Mouse (Mus musculus): ENCODE results near the gene Arpc3.

Arpc3 gene

GRCm38 (mm10) chr5:122391786-122392180 lies at the start of gene Arpc3:
TSS of gene Arpc3 (plus strand) at chr5:122391878.
- DNase-seq (ENCODE audit: low spot score in 2 of 2): peak; percentile 78 to 92

GRCm38 (mm10) chr5:122342874-122343273 lies 48.8 kb upstream of the Arpc3 start:
- no peak for DNase-seq (ENCODE audit: low spot score in 2 of 2)

GRCm38 (mm10) chr5:122343768-122344167 lies 47.9 kb upstream of the Arpc3 start:
- DNase-seq (ENCODE audit: low spot score in 2 of 2): no peak

GRCm38 (mm10) chr5:122344260-122344659 lies 47.4 kb upstream of the Arpc3 start:
- DNase-seq (ENCODE audit: low spot score in 2 of 2): peak in 1 of 2 experiments; percentile 63

- no peak for DNase-seq (ENCODE audit: low spot score in 2 of 2)
Measured at GRCm38 (mm10) chr5:122345777-122346176, 45.9 kb upstream of the Arpc3 start.

GRCm38 (mm10) chr5:122353807-122354491 lies 37.7 kb upstream of the Arpc3 start, which contains the start of the genes Rad9b and Vps29:
TSS of gene Rad9b (minus strand) at chr5:122354233.
TSS of gene Vps29 (plus strand) at chr5:122354369.
- peak; percentile 95 to 98 for DNase-seq (ENCODE audit: low spot score in 2 of 2)

- no peak for DNase-seq (ENCODE audit: low spot score in 2 of 2)
Measured at GRCm38 (mm10) chr5:122354492-122355067, 37.1 kb upstream of the Arpc3 start.

- no peak for DNase-seq (ENCODE audit: low spot score in 2 of 2)
Measured at GRCm38 (mm10) chr5:122371591-122372191, 20.0 kb upstream of the Arpc3 start, which contains the start of gene Gpn3. TSS of gene Gpn3 (plus strand) at chr5:122371876.

GRCm38 (mm10) chr5:122372192-122372769 lies 19.4 kb upstream of the Arpc3 start, which contains the start of gene Fam216a:
TSS of gene Fam216a (minus strand) at chr5:122372364.
- peak; percentile 98 to 99 for DNase-seq (ENCODE audit: low spot score in 2 of 2)

GRCm38 (mm10) chr5:122372878-122373277 lies 18.8 kb upstream of the Arpc3 start:
- DNase-seq (ENCODE audit: low spot score in 2 of 2): no peak

GRCm38 (mm10) chr5:122377101-122377833 lies 14.4 kb upstream of the Arpc3 start:
- DNase-seq (ENCODE audit: low spot score in 2 of 2): no peak

- DNase-seq (ENCODE audit: low spot score in 2 of 2): no peak
Measured at GRCm38 (mm10) chr5:122378171-122378570, 13.5 kb upstream of the Arpc3 start.

GRCm38 (mm10) chr5:122379374-122380155 lies 12.1 kb upstream of the Arpc3 start:
- peak; percentile 68 for DNase-seq (ENCODE audit: low spot score in 2 of 2)

GRCm38 (mm10) chr5:122390006-122390405 lies 1.7 kb upstream of the Arpc3 start:
- DNase-seq (ENCODE audit: low spot score in 2 of 2): no peak

- no peak for DNase-seq (ENCODE audit: low spot score in 2 of 2)
Measured at GRCm38 (mm10) chr5:122390671-122391070, 1.0 kb upstream of the Arpc3 start.

GRCm38 (mm10) chr5:122391178-122391785 lies 396 bp upstream of the Arpc3 start:
- DNase-seq (ENCODE audit: low spot score in 2 of 2): no peak

- DNase-seq (ENCODE audit: low spot score in 2 of 2): no peak
Measured at GRCm38 (mm10) chr5:122392227-122393004, 738 bp downstream of the Arpc3 start.

GRCm38 (mm10) chr5:122393887-122394286 lies 2.2 kb downstream of the Arpc3 start:
- DNase-seq (ENCODE audit: low spot score in 2 of 2): peak in 1 of 2 experiments; percentile 75

GRCm38 (mm10) chr5:122396791-122397190 lies 5.1 kb downstream of the Arpc3 start:
- DNase-seq (ENCODE audit: low spot score in 2 of 2): no peak

- DNase-seq (ENCODE audit: low spot score in 2 of 2): no peak
Measured at GRCm38 (mm10) chr5:122397495-122397894, 5.8 kb downstream of the Arpc3 start.
